Mouse (Mus musculus) kidney, adult 8-10 months (tissue): ENCODE data around the gene Mon2.

Experiments
- DNase-seq, 2 experiments: peaks; one replicate each; pipeline ENCODE4 v3.0.0; 2022

Mon2 gene

GRCm38 (mm10) chr10:122960738-122961137 is 115.6 kb downstream of the Mon2 start:
- no peak for DNase-seq

- DNase-seq = no peak
Observed at GRCm38 (mm10) chr10:122960216-122960615, 116.1 kb downstream of the Mon2 start.

DNA sequence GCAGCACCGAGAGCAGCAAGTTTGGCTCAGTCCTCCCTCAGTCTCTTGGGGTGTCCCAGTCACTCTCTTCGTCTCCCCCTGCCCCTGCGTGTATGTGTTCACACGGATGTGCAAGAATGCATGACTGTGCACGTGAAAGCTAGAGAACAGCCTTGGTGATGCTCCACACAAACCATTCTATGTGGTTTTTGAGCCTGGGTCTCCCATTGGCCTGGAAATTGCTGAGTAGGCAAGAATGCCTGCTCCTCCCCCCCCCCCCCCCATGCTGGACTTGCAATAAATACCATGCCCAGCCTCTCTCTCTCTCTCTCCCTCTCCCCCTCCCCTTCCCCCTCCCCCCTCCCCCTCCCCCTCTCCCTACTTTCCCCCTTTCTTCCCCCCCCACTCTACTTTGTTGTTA is 117.6 kb downstream of the Mon2 start:
- no peak for DNase-seq

GRCm38 (mm10) chr10:122957918-122958317 is 118.4 kb downstream of the Mon2 start:
- no peak for DNase-seq

DNA sequence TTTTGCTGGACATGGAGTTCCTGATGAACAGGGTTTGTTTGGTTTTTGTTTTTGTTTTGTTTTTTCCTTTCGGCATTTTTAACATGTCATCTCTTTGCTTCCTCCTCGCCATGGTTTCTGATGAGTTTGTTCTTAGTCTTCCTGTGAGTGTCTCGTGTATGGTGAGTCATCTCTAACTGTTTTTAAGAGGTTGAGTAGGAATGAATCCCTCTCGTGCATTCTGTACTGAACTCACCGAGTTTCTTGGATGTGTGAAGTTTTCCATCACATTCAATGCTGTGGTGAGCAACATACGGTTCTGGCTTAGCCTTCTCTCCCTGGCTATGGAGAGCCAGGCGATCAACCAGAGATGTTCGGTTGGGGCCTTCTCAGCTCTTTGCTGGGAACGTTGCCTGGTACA is 122.7 kb downstream of the Mon2 start:
- no peak for DNase-seq

DNA sequence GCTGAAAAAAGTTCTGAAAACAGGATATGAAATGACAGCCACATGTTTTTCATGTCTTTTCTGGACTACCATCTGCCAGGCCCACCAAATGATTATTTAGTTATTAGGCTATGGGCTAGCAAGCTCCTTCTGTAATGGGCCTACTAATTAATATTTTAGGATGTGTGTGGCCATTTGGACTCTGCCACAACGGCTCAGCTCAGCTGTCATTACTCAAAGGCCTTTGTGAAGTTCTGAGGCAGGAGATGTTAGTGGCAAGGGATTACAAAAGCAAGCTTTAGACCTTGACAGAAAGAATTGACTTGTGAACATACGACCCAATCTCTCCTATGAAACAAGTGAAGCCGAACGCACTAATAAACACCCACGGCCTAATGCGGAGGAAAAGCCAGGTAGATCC is 125.3 kb downstream of the Mon2 start:
- DNase-seq = no peak

DNA sequence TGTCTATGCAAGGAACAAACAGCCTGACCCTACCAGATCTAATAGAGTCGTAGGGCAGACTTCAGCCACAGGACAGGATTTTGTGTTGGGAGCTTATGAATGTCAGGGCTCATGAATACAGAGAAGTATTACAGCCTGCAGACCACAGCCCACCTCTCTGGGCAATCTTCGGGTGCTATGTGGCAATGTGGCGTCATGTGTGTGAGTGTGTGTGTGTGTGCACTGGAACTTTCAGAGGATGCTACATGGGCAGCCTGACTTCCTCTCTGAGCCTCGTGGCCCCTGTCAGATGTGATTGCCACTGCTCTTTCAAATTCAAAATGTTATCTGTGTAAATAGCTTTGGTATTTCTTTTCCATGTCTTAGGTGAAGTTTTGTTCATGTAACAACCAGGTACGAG is 131.4 kb downstream of the Mon2 start:
- DNase-seq = no peak

GRCm38 (mm10) chr10:122943824-122944223 is 132.5 kb downstream of the Mon2 start:
- DNase-seq = no peak

GRCm38 (mm10) chr10:122942771-122943170 is 133.5 kb downstream of the Mon2 start:
- DNase-seq = no peak
